Mouse (Mus musculus) thymus, postnatal 25 days (tissue): ENCODE measurements around the gene Brwd1.
"Not testable (repeated sequence)": the region's sequence is repeated elsewhere in the genome, so short reads cannot be mapped to it uniquely, and the experiment has no call there.

Experiments used
- DNase-seq: peaks from one replicate; pipeline ENCODE4 v3.0.0; 2022

Gene Brwd1

DNA sequence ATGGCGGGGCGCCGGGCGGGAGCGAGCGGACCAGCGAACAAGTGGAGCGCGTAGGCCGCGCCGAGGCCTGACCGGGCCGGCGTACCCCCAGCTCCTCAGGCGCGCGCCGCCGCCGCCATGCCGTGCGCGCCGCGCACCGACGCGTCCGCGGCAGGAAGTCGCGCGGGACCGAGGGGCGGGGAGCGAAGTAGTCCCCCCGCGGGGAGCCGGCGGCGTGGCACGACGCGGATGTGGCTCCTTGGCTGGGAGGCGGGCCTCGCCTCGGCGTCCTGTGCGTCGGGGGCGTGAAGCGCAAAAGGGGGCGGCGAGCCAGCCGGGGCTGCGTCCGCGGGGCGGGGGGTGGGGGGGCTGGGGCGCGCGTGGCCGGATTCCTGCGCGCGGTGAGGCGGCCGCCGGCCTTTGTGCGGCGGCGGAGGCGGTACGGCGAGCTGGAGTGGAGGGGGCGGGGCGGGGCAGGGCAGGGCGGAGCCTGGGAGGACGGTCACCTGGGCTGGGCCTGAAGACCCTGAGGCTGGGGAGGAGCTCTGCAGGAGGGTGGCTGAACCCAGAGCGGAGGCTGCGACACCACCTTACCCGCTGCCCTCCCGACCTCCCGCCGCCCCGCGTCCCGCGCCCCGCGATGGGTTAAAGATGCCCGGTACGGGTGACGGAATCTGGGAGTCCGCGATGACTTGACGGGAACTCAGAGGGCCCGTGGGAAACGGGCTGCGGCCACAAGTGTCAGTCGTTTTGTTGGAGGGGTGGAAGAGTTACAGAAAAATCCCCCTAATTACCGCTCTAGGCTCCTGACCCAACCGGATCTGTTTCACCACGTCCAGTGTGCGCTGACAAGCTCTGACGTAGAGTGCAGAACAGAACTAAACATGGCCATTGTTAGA, at the start of gene Brwd1:
TSS of gene Brwd1 (minus strand) at position 226 of the 878 bp plus-strand sequence.
- DNase-seq: peak; percentile 92

DNA sequence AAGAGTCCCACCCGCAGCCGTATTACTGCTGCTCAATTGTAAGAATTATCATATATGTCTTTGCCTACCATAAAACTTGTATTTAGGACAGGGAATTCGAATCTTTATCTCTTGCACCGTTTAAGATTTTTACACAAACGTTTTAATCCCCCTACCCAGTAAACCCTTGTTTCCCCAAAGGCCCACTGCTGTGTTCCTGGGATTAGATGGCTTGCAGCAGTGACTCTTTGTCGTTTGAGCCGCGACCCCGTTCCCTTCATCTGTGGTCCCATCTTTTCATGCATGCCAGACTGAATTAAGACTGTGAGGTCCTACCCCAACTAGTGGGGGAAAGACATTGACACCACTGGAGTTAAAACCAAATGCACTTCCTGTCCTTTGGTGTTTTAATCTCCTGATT, 46.1 kb upstream of the Brwd1 start:
- no peak for DNase-seq

DNA sequence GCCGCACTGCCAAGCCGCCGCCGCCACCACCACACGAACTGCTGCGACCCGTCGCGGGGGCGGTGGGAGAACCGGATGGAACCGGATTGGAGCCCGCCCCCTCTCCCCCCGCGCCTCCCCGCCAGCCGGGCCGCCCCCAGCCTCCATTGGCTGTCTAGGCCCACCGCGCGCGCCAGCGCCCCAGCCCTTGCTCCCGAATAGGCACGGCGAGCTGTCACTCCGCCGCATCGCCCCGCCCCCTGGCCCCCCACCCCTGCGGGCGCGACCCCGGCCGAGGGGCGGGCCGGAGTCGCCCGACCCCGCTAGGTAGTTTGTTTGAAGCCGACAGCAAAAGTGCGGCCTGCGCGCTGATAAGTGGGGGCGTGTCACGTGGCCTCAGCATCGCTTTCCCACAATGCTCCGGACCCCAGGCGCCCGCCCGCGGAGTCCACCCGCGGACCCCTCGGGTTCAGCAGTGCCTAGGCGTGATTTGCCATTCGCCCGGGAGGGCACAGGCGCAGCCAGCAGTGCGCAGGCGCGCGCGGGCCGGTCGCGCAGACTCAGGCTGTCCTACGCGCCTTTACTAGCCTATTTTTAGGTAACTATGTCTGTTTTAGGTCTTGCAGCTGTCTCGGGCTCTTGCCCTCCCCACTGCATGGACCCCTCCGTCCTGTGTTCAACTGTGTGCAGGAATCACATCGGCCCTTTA, 45.5 kb upstream of the Brwd1 start, which contains the start of gene Hmgn1:
TSS of gene Hmgn1 (minus strand) at position 73 of the 688 bp plus-strand sequence.
- DNase-seq: peak; percentile 94

DNA sequence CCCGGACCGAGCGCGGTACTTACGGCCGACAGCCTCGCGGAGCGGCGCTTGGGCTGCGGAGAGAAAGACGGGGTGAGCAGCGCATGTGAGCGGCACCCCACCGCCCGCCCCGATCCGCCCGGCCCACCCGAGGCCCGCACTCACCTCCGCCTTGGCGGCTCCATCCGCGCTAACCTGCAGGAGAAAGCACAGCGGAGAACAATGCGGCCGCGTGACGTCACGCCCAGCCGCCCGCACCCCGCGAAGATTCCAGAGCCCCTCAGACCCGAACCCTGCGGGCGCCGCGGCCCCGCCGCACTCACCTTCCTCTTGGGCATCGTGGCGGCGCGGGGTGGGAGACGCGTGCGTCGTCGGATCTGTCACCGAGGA, 44.9 kb upstream of the Brwd1 start:
- DNase-seq: no peak

DNA sequence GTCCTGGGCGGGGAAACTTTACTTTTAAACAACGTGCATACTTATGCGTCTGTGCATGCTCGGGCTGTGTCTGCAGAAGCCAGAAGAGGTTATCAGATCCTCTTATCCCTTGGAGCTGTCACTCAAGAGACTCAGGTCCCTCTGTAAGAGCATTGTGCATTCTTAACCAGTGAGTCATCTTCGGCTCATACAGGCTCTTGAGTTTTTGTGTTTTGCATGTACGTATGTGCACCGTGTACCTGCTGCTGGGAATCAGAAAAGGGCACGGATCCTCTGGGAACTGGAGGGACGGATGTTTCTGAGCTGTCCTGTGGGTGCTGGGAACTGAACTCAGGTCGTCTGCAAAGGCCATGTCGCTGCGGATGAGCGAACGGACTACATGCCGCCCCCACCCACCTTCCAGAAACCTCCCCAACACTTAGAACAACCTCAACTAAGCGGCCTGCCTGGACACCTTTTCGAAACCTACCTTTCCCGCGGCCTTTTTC, 44.4 kb upstream of the Brwd1 start:
- DNase-seq: no peak

DNA sequence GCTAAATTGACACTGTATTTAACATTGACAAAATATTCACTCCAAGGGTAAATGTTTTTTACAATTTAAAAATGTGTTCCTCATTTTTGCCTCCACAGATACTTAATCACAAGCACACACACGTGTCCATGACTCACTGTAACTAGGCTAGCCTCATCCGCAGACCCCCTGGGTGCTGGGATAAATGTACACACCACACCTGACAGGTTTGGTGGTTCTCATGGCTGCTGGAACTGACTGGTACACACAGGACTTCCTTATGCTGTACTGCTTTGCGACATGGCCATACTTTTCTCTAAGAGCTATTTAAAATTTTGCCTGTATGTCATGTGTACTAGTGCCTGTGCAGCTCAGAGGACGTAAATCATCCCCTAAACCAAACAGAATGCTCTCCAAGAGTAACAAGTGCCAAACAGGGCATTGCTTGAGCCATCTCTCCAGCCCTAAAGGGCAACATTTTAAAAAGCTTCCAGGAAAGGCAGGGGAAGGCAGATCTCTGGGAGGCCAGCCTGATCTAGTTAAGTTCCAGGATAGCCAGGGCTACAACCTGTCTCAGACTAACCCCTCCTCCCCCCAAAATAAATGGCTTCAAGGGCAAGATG, 37.8 kb upstream of the Brwd1 start:
- DNase-seq: no peak

DNA sequence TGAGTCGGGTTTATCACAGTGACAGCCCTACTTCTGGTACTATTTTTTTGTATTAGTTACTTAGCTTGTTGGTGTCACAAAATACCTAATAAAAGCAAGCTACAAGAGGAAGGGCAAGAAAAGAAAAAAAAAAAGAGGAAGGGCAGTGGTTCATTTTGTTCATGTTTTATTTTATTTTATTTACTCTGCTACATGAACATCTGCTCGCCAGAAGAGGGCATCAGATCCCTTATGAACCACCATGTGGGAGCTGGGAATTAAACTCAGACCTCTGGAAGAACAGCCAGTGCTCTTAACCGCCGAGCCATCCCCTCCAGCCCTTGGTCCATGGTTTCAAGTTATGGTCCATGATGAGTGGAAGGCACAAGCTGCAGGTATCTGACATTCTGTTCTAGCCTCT, 32.4 kb upstream of the Brwd1 start:
- DNase-seq: peak; percentile 6

DNA sequence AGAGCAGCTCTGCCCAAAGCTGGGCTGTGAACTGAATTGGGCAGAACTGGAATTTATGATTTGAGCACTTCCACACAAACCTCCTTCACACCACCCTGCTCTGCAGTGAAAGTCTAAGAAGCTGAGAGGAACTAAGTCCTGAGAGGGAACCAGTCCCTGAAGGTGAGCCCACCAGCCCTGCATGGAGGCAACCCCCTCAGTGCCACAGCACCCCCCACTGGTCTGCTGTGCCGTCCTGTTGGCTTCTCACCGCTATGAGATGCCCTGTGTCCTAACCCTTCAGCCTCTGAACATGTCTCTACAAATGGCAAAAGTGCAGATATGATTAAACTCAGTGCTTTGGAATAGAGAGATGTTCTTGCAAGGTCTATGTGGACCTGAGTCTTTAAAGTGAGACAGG, 30.4 kb upstream of the Brwd1 start:
- no peak for DNase-seq

DNA sequence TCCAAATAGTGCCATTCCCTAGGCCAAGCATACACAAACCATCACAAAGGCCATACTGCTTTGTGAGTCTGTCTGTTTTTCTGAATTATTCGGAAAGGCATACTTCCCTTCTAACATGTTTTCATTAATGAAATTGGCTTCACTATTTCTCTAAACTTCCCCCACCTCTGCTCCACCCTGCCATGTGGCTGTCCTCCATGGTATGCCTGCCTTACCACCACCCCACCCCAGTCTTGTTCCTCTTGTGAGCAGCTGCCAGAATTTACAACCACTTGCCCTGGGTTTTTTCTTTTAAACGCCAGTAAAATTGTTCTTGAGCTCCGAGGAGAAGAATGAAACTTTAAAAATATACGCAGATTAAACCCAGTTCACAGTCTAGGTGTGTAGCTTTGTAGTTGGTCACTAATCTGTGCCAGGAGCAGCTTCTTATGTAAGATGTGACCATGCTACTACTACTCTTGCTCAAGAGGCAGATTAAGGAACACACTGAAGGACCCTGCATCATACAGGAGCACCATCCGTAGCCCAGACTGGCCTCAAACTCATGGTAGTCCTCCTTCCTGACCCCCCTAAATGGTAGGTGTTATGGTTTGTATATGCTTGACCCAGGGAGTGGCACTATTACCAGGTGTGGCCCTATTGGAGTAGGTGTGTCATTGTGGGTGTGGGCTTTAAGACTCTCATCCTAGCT, 28.5 kb upstream of the Brwd1 start:
- no peak for DNase-seq

DNA sequence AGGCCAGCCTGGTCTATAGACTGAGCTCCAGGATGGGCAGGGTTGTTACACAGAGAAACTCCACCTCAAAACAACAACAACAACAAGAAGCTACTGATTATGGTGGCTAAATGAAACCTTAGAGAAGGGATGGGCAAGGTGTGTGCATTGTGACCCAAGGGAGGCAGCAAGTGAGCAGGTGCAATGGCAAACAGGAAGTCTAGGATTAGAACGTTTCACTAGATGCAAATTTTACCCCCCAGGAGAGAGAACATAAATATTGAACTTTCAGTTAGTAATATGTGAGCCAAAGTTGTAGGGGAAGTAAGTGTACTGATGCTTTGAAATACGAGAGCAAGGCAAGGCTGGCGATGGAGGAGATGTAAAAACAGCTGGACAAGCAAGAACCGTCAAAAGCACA, 27.3 kb upstream of the Brwd1 start:
- DNase-seq: no peak

DNA sequence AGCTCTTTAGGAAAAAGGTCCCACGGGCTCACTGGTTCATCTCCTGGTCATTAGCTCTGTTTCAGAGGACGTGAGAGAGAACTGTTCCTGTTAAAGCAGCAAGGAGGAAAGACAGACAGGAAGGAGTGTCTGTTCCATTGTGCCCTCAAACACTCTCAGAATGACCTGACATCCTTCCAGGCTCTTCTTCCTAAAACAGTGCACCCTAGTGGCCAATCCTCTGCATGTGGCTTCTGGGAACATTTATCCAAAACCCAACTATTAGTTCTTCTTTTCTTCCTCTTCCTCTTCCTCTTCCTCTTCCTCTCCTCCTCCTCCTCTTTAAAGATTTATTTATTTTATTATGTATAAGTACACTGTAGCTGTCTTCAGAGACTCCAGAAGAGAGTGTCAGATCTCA, 20.7 kb upstream of the Brwd1 start:
- peak; percentile 33 for DNase-seq

DNA sequence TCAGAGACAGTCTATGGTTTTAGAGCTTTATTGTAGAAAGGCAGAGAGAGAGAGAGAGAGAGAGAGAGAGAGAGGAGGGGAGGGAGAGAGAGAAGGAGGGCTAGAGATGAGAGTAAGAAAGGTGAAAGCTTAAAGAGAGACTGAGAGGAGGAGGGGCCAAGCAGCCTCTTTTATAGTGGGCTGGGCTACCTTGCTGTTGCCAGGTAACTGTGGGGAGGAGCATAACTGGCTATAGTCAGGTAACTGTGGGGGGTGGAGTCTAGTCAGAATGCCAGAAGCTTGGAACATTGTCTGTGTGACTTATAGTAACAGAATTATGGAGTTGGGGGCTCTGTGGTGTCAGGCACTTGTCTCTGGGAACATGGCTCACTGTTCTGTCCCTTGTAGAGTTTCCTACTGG, 15.5 kb upstream of the Brwd1 start:
- not testable (repeated sequence) for DNase-seq

DNA sequence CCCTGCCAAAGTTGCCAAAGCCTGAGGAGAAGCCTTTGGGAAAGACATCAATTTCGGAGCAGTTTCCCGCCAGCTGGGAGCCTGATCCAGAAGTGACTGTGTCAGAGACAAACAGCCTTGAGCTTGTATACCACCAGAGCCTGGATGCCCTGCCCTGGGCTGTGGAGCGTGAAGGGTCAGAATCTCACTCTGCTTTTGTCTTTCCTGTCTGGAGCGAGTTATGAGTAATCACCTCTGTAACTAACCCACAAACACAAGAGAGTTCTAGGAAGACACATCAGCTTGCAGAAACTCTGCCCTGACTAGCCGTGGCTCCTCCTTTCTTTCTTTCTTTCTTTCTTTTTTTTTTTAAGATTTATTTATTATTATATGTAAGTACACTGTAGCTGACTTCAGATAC, 13.6 kb upstream of the Brwd1 start:
- no peak for DNase-seq

DNA sequence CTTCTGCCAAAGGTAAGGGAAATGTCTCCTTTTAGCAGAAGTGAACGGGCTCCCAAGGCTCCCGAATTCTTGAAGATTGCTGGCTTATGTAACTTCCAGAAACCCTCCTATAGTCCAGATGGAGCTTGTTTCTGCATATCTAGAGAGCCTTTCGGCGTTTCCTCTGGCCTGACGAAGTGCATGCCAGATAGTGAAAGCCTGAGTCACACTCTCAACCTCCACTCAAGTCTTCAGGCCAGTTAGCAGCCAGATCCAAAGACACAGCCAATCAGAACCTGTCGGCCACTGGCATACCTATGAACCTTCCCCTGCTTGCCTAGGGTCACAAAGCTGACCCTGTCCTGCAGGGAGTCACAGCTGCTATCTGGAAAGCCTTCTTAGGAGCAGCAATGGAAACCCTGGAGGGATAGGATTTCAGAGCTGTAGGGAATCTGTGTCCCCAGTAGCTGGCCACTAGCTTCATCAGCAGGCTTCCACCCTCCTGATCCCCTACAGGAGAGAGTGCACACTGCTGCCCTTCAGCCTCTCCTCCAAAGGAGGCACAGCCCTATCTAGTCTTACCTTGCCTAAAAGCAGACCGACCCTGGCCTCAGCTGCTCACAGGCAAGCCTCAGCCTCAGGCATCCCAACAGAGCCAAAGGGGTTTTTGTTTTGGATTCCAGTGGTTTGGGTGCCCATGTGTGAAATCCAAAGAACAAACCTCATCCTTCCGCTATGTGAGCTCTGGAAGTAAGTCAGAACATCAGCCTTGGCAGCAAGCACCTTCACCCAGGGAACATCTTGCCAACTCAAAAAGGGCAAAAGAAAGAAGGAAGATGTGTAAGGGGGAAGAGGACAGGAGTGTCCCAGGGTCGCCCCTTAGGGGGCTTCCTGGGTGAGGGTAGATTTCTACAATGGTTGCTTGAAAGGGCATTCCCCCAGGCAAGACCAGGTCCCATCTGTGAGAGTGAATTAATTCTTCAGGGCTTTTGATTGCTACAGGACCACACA, 9.5 kb upstream of the Brwd1 start:
- DNase-seq: no peak

DNA sequence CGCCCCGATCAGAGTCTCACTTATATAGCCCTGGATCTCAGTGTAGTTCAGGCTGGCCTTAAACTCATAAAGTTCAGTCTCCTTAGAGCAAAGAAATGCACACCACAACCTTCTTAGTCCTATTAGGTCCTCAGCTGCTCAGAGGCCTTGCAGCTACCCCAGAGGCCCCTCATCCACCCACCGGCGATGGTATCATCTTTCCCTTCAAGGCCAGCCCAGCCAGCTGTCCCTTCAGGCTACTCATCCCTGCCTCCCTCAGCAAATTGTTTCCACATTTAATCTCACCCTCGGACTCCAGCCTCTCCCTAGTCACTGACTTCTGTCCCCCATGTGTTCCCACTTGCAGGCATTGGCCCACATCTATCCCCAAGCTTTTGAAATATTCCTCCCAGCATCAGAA, 5.8 kb upstream of the Brwd1 start:
- no peak for DNase-seq

DNA sequence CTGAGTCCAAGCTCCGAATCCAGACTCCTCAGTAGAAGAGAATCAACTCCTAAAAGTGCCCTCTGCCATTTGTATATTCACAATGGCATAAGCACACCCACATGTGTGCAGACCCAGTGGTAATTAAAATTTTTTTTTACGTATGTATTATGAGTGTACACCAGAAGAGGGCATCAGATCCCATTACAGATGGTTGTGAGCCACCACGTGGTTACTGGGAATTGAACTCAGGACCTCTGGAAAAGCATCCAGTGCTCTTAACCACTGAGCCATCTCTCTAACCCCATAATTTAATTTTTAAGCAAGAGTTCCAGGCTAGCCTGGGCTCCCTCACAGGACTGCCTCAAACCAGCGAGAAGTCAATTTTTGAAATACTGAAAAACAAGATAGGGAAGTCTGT, 5.1 kb upstream of the Brwd1 start:
- no peak for DNase-seq

DNA sequence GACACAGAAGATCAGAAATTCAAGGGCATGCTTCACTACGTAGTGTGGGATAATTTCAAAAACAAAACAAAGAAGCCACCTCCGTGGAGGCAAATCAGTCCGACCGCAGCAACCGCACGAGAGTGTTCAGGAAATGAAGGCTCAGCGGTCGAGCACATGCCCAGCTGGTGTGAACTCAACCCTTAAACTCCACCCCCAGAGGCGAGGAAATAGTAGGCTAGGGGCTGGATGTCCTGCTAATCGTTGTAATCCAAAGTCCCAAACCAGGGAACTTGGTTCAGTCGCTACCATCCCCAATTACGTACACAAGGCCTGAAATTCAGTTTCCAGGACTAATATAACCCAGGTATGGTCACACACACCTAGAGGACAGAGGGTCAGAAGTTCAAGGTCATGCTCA, 4.7 kb upstream of the Brwd1 start:
- DNase-seq: peak; percentile 67

DNA sequence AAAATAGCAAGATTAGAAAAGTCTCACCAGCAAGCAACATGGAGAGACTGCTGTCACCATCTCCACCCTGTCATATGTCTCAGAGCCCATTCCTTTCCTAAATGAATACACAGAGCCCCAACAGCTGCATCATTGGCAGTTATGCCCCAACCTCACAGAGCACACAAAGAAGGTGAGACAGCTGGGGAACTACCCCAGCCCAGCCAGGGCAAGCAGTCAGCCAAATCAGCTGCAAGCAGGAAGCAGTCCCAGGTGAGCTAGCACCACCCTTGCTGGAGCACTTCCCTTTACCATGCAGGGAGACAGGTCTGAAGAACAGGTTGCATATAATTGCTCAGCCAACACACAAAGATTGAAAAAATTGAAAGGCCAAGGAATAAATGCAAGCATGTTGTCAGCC, 3.3 kb upstream of the Brwd1 start:
- peak; percentile 79 for DNase-seq

DNA sequence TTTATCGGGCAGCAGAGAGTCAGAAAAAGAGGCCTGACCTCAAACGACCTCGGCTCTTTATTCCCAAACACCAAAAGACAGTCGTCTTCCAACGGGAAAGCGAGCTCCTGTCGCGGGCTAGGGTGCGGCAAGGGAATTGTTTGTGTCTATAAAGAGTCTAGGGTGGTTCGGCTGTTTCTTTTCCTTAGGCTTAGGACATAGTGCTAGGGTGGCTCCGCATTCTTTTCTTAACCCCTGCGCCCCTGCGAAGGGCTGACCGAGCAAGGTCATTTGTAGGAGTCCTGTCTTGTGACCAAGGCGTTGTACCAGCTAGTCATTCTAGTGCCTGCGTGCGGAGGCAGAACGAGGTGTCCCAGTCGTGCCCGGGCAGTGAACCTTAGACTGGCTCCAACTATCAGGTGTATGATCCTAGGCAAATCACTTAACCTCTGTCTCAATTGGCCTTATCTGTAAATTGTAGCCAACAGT, 887 bp upstream of the Brwd1 start:
- no peak for DNase-seq

DNA sequence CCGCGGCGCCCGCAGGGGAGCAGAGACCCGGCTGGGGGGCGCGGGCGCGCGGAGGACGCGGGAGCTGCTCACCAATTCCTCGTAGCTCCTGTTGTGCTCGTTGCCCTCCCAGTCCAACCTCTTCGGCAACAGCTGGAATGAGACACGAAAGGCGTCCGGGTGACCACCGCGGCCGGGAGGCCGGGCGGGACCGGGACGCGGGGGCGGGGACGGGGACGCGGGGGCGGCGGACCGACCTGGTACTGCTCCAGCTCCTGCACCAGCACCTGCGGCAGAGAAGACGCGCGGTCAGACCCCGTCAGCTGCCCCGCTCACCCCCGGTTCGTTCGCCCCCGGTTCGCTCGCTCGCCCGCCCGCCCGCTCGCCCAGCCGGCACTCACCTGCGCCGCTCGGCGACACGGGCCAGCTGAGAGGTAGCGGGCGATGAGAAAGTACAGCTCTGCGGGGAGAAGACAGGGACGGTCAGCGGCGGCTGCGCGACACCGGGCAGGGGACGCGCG, 534 bp downstream of the Brwd1 start:
- DNase-seq: no peak

DNA sequence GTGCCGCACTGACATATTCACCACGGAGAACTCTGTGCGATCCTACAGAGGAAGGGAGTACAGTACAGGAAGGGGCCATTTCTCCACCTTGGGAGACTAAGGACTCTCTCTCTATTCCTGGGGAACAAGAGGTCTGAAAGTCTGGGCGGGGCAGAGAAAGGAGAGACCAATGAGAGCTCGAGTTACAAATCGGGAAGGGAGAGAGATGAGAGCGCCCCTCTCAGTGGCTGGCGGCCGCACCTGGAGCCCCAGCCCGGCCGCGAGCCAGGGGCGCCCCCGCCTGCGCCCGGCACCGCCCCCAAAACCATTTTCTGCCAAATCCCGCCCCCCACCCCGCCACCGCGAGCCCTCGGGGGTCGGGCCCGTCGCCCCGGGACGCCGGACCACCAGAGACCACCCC, 995 bp downstream of the Brwd1 start:
- DNase-seq: peak; percentile 96

DNA sequence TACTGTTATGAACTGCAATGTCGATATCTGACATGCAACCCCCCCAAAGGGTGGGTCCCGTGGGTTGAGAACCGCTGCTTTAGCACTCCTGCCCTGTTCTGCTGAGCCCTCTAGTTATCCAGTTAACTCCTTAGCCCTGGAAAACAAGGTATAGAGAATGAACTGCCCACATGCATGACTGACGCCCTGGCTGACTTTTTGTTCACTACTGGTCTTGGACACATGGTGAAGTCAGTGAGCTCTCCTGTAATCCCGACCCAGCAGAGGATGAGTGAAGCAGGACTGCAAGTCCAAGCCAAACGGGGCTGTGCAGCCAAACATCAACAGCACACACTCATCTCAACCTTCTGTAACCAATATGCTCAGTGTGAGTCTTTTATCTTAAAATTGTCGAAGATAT, 1.8 kb downstream of the Brwd1 start:
- no peak for DNase-seq
